Mouse (Mus musculus) left cerebral cortex, postnatal 36 days (tissue): ENCODE data around the gene Ankrd2. TPM values are rescaled to one million over a fixed set of nuclear protein-coding genes. Genes with fewer than 3 reads are reported as not detected.

Experiments used
- DNase-seq, 2 experiments: peaks; one replicate each; pipeline ENCODE4 v3.0.0; 2021 to 2022; ENCODE audit warnings: low spot score in 2 of 2, mixed read lengths in 1 of 2
- intact Hi-C: fragments of 180-260 bp; cut with DNase I; formaldehyde crosslinking; loops from one replicate; pipeline ENCODE4 v1.15.1; 2025
- total RNA-seq, 2 experiments: library from RNA; stranded (reverse); gene quantifications; 2 replicates each; pipeline ENCODE4 v1.2.3; 2021

Ankrd2 gene
- total RNA-seq, 2 experiments from 2014 or later, result not detected

DNA sequence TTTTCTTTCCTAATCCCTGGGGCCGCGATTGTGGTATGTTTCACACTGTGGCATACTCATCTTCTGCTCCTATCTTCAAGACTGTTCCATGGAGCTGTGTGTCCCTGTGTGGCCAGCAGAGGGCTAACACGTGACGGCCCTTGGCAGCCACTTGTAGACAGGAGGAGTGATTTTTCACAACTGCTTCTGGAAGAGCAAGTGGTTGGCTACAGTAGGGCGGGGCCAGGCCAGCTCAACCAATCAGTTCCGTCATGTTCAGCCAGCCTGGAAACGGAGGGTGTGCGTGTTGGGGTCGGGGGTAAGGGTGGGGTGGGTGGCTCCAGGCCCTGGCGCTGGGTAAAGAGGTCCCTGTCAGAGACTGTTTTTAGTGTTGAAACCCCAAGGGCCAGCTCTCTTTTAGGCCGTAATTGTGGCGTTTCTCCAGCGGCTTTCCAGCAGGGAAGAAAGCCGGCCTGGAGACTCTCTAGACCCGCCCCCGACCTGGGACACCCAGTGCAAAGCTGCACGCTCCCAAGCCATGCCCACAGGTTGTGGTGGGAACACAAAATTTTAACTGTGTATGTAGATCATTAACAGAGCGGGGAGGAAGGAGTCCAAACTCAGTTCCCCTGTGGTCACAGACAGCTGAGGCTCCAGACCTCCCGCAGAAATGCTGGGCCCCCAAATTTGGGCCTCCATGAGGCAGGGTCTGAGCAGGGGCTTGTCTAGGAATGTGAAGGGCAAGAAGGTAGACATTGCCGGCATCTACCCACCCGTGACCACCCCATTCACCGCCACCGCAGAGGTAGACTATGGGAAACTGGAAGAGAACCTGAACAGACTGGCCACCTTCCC, 9.7 kb downstream of the Ankrd2 start, which contains the start of gene Hoga1:
TSS of gene Hoga1 (plus strand) at position 342 of the 834 bp plus-strand sequence.
- peak; percentile 21 for DNase-seq
- intact Hi-C loops, result no loop called here

GRCm38 (mm10) chr19:42050251-42050650, 14.5 kb downstream of the Ankrd2 start:
- DNase-seq, result no peak
- intact Hi-C loops, result no loop called here

DNA sequence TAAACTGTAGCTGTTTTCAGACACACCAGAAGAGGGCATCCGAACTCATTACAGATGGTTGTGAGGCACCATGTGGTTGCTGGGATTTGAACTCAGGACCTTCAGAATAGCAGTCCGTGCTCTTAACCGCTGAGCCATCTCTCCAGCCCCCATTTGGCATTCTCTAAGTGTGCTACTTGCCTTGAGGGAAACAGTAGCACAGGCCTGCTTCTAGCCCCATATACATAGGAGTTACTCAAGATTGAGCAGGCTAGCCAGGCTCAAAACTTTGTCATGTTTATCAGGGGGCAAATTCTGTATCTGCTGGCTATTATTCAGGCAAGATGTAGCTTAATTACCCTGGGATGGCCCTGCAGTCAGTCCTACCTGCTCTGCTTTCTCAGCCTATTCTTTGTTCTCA, 15.6 kb downstream of the Ankrd2 start:
- intact Hi-C loops, result no loop called here
- DNase-seq, result no peak

GRCm38 (mm10) chr19:42051948-42052347, 16.1 kb downstream of the Ankrd2 start, which contains the start of gene 4933411K16Rik:
Gene 4933411K16Rik, plus strand, starts transcription at chr19:42052248.
- DNase-seq, result no peak
- intact Hi-C loops, result no loop called here

- intact Hi-C loops, result no loop called here
- no peak for DNase-seq
These were observed 18.5 kb downstream of the Ankrd2 start for GRCm38 (mm10) chr19:42054255-42054654.

GRCm38 (mm10) chr19:42055881-42056280, 20.1 kb downstream of the Ankrd2 start:
- intact Hi-C loops, result no loop called here

DNA sequence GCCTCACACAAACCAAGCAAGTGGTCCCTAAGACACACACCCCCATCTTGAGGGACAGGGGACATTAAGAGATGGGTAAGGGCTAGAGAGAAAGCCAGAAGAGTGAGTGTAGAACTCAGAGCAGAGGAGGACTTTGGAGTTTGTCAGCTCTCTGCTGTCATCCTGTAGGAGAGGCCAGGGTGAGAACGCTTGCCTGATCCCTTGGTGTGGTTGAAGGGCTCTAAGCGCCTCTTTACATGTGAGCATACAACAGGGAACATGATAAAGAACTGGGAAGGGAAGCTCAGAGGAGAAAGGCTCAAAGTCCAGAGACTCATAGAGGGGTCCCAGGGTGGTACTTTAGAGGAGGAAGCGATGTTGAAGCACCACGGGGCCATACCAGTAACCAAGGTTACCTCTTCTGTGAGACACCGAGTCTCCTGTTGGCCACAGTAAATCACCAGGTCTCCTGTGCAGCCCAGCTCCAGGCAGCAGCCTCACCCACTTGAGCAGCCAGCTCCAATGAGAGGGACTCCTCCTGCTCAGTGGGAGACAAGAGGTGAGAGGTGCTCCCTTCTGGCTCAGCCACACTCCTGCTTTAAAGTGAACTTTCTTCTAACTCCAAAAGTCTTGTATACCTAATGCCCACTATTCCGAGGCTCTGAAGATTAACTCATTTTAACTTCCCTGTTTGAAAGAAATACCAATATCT, 21.1 kb downstream of the Ankrd2 start:
- no peak for DNase-seq
- intact Hi-C loops, result no loop called here

More at GRCm38 (mm10) chr19:42055881-42056280, 20.1 kb downstream of the Ankrd2 start:
- no peak for DNase-seq

GRCm38 (mm10) chr19:42058426-42058825, 22.6 kb downstream of the Ankrd2 start:
- intact Hi-C loops, result no loop called here

DNA sequence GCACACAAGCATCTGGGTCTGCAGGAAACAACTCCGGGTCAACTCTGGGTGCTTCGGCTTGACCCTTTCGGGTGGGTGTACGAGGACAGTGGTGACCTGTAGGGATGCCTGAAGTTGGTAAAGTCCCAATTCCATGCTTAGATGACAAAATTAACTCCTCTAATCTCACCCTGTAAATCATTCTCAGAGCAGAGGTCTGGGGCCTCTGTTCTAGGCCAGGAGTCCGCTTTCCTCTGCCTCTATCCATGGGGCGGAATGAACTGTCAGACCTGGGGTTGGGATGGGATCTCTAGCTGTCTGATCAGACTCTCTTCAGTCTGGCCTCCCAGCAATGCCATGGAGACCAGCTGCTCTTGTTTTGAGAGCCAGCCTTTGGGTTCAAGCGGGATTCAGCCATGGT, 25.6 kb downstream of the Ankrd2 start:
- intact Hi-C loops, result no loop called here
- no peak for DNase-seq

More at GRCm38 (mm10) chr19:42058426-42058825, 22.6 kb downstream of the Ankrd2 start:
- peak in 1 of 2 experiments; percentile 26 for DNase-seq

DNA sequence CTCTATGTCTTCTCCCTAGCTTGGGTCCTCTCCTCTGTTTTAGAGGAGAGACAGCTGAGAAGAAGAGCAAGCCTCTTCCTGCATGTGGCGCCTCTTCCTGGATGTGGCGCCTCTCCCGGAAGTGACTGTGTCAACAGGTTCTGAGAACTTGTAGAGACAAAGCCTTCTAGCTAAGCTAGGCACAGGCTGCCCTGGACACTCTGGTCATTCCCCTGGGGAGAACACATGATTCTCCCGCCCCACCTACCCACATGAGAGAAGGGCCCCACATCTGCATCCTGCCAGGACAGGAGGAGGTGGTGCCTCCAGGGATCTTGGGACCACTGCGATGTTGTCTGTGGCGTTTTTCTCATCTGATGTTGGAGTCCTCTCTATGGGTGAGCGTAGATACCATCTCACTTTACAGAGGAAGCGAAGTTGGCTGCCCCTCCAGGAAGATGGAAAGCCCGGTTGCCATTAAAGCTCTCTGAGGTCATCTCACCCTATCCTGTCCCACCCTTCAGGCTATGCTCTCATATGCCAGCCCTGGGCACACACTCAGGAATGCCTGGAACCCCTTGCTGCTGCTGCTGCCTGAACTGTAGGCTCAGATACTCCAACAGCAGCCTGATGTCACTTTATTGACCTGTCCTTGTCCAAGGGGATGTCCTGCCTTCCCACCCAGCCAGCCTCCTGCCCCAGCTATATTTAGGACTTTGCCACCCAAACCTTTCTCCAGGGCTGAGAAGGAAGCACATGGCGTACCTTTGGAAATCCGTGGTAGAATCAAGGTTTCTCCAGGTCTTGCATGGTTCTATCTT, 32.8 kb downstream of the Ankrd2 start:
- DNase-seq, result no peak
- intact Hi-C loops, result loop anchor here (1.0 kb wide), 1 partner anchor 33 kb away; the partner anchor contains the start of gene Ankrd2

DNA sequence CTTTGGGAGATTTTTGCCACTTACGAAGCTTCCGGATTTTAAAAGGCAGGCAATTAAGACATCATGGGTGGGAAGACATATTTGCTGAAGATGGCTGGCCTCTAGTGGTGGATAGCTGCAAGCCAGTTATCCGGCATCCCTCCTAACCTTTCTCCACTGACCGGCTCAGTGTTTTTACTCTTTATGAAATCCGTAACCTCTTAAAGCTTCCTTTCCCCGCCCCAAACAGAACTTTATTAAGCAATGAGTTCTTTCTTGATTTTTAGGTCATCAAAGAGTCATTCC, 33.4 kb downstream of the Ankrd2 start:
- intact Hi-C loops, result loop anchor here (1.0 kb wide), 1 partner anchor 34 kb away; the partner anchor contains the start of gene Ankrd2
- no peak for DNase-seq

DNA sequence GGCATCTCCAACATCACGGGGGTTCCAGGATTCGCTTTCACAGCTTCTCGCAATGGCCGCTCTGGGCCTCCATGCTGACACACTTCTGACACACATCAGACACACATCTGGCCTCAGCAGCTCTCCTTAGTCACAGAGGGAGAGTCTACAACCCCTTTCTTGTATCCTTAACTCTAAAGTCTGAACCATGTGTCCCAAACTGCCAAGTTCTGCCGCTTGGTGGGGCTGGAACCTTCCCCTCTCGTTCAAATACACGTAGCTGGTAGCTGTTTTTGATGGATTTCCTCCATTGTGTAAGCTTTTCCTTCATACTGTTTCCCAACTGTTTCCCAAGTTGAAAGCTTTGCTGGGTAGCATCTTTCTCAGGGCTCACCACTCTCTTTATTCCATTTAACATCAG, 35.4 kb downstream of the Ankrd2 start:
- intact Hi-C loops, result no loop called here
- no peak for DNase-seq

DNA sequence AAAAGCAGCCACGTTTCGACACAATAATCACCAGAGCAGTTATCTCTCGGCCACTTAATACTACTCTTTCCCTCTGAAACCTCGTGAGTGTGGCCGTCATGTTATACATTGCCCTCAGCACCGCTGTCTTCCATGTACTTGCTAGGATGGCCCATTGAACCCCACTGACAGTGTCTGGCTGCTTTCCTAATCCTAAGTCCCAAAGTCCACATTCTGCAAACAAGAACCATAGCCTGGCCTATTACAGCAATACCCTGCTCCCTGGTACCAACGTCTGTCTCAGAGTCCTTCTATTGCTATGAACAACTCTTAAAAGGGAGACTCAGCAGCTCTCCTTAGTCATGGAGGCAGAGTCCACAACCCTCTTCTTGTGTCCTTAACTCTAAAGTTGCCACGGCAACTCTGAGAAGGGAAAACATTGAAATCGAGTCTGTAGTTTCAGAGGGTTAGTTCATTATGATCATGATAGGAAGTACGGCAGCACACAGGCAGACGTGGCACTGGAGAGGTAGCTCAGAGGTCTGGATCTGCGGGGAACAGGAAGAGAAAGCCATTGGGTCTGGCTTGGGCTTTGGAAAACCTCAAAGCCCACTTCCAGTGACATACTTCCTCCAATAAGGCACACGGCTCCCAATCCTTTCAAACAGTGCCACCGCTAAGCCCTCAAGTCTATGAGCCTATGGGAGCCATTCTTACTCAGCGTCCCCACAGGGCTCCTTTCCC, 36.2 kb downstream of the Ankrd2 start:
- intact Hi-C loops, result no loop called here
- DNase-seq, result no peak

DNA sequence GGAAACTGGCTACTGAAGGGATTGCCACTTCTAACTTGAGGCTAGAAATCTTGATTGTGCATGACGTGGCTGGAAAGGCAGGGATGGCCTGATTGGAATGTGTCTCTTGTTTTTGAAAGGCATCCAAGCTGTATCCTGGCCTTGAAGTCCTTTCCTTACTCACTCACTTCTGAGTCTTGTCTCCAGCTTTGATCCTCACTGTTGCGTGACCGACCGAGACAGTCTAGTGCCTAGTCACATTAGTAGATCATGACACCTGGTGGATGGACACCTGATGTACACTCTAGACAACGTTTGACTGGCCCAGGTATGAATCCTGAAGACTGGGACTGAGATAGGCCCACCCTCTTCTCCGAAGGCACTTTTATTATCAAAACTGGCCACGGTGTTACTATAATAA, 37.0 kb downstream of the Ankrd2 start:
- no peak for DNase-seq
- intact Hi-C loops, result no loop called here

DNA sequence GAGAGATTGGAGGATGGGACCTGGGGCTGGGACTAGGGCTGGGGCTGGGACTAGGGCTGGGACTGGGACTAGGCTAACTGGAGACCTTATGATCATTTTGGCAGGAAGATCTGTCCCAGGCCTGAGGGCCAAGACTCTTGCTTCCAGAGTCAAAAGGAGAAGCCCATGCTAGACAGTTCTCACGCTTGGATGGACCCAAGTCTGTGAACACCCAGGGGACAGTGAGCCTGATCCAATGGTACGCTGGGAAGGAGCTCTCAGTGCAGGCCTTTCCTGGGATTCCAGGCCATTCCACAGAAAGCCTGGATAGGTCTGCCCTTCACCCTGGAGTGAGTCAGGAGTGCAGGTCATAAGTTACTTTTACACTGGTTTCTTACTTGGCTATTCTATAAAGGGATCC, 39.3 kb downstream of the Ankrd2 start:
- DNase-seq, result no peak
- intact Hi-C loops, result no loop called here

GRCm38 (mm10) chr19:42075992-42076391, 40.2 kb downstream of the Ankrd2 start:
- intact Hi-C loops, result no loop called here
- no peak for DNase-seq

DNA sequence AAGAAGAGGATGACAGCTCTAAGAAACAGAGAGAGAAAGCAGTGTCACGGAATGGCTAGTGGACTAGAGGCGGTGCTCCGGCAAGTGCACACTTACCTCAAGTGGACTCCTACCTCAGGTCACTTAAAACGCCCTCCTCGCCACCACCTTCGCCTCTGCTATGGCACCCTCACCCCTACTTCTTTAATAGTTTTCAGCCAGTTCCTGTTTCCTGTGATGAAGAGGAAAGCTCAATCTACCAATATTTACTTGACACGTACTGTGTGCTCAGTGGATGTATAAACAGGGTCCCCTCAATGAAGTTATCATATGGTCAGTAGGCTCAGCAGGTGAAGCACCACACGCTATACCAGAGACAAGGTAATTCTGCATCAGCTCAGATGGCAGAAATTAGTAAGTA, 42.8 kb downstream of the Ankrd2 start:
- no peak for DNase-seq
- intact Hi-C loops, result no loop called here

GRCm38 (mm10) chr19:42079006-42079405, 43.2 kb downstream of the Ankrd2 start:
- DNase-seq, result no peak
- intact Hi-C loops, result no loop called here

- intact Hi-C loops, result no loop called here
- no peak for DNase-seq
These were observed 44.1 kb downstream of the Ankrd2 start for GRCm38 (mm10) chr19:42079950-42080349.
